In genomic region chr1:101629006-101629405, GRCm38 (mm10) we compare ENCODE assay signal across 20 mouse cellular contexts.
"Had no signal": no experiment of that assay in that cellular context is flagged by ENCODE, and none has a peak within 500 bp of the region (broad histone marks: within the 10 kb centered on the region; RNA-seq: fewer than 3 reads in every experiment).

No protein-coding gene starts in this region.

- H3K4me3 ChIP-seq: limb, embryonic 12.5 days; limb, embryonic 15.5 days; midbrain, embryonic 12.5 days; midbrain, embryonic 15.5 days; neural tube, embryonic 12.5 days; neural tube, embryonic 15.5 days had no signal

- H3K9me3 ChIP-seq: limb, embryonic 12.5 days; limb, embryonic 15.5 days; midbrain, embryonic 12.5 days; midbrain, embryonic 15.5 days; neural tube, embryonic 12.5 days; neural tube, embryonic 15.5 days had no signal

- H3K27me3 ChIP-seq: limb, embryonic 12.5 days; limb, embryonic 15.5 days; midbrain, embryonic 12.5 days; midbrain, embryonic 15.5 days; neural tube, embryonic 12.5 days; neural tube, embryonic 15.5 days had no signal

- DNase-seq: kidney, adult 9 months; kidney, postnatal 14 days; kidney, postnatal 4 days; layer of hippocampus, adult 9-11 months; layer of hippocampus, postnatal 36 days; left cerebral cortex, postnatal 4 days; liver, postnatal 0 days; lung, embryonic 14.5 days; thymus, adult 2 months; thymus, postnatal 14 days; thymus, postnatal 4 days had no signal

- H3K27ac ChIP-seq: limb, embryonic 12.5 days; limb, embryonic 15.5 days; liver, embryonic 14.5 days; macrophage; midbrain, embryonic 12.5 days; midbrain, embryonic 15.5 days; neural tube, embryonic 12.5 days; neural tube, embryonic 15.5 days; stomach, postnatal 0 days had no signal

- H3K4me1 ChIP-seq: limb, embryonic 12.5 days; limb, embryonic 15.5 days; midbrain, embryonic 12.5 days; midbrain, embryonic 15.5 days; neural tube, embryonic 12.5 days; neural tube, embryonic 15.5 days had no signal

- H3K9ac ChIP-seq: limb, embryonic 12.5 days; limb, embryonic 15.5 days; liver, embryonic 14.5 days; liver, postnatal 0 days; lung, embryonic 14.5 days; midbrain, embryonic 12.5 days; midbrain, embryonic 15.5 days; neural tube, embryonic 12.5 days; neural tube, embryonic 15.5 days had no signal

- H3K36me3 ChIP-seq: limb, embryonic 12.5 days; limb, embryonic 15.5 days; midbrain, embryonic 12.5 days; midbrain, embryonic 15.5 days; neural tube, embryonic 12.5 days; neural tube, embryonic 15.5 days had no signal
